Mouse (Mus musculus) megakaryocyte-erythroid progenitor cell, adult 5 weeks (primary cell): ENCODE results near the gene Gm21704. TPM values are rescaled to one million over a fixed set of nuclear protein-coding genes. Genes with fewer than 3 reads are reported as not detected.

Source experiments
- polyA plus RNA-seq: library from polyadenylated mRNA; stranded (reverse); fragments of >175 nt; gene quantifications from 2 replicates; pipeline ENCODE4 v1.2.3, GENCODE M21; 2012

Gm21704 gene
- polyA plus RNA-seq: not detected in 2 replicates

GRCm38 (mm10) chrY:3410067-3410466 is at the start of gene Gm21704, which contains the start of gene Gm21708:
TSS of gene Gm21704 (minus strand) at chrY:3410167.
TSS of gene Gm21708 (minus strand) at chrY:3410167.

GRCm38 (mm10) chrY:3345229-3345628 is 64.7 kb downstream of the Gm21704 start, which contains the start of gene Gm21693:
TSS of gene Gm21693 (minus strand) at chrY:3345329.

Other genes with a start within 250 kb of the Gm21704 start
- gene Gm21677, start 103.7 kb downstream of the Gm21704 start, polyA plus RNA-seq: not detected in 2 replicates
- not detected in 2 replicates for gene Gm21693, start 64.8 kb downstream of the Gm21704 start, polyA plus RNA-seq
- not detected in 2 replicates for gene Gm21708, start within 50 bp of the Gm21704 start, polyA plus RNA-seq